Mouse (Mus musculus): ENCODE data around the gene Tmem86b. TPM values are rescaled to one million over a fixed set of nuclear protein-coding genes. Genes with fewer than 3 reads are reported as not detected.
A peak's percentile ranks its signal among the peaks of the same experiment; 100 is the strongest.

The Tmem86b gene
- polyA plus RNA-seq, 1 experiment from 2014 or later: 3.5 TPM

DNA sequence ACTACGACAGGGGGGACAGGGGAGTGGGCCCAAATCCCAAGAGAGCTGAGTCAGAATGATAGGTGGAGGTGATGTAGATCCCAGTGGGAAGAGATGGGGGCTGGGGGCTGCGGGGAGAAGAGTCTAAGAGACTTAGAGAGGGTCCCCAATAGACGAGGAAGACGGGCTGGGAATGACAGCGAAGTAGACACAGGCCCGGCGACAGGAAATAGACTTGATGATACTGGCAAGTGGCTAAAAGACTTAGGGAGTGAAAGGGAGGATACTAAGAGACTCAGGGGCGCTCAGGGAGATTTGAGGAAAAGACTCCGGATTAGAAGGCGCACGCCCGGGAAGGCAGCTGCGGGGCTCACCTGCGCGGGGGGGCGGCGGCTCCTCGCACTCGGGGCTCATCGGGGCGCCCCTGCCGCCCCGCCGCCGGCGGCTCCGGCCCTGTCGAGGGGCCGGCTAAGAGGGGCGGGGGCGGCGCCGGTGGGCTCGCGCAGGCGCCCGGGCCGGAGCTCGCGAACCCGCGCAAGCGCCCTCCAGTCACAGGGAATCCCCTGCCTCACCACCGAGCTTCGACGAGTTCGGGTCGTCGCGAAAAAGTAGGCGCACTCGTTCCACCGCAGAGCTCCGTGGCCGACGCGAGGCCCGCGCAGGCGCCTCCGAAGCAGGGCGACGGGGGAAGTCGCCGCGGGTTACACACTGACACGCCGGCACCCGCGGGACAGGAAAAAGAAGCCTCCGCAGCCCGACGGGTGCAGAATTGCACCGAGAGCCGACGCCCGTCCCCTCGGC, 27.1 kb upstream of the Tmem86b start:
- Histone ChIP-seq H3K27ac (peak overlapping the region; percentile 97), H3K36me3 (peaks cover 9% of the 10 kb centered on the region), H3K27me3 (no peaks in the 10 kb centered on the region), H3K9ac (peak overlapping the region; percentile 95), H3K9me3 (replicated peaks) (no peaks in the 10 kb centered on the region), H3K4me3 (peak overlapping the region; percentile 88), H3K4me1 (peaks cover 41% of the 10 kb centered on the region), H3K4me2 (replicated peaks) (peak overlapping the region; percentile 87)
- under 1% methylated on average over 68 of the region's 78 CpGs for WGBS
- ATAC-seq (ENCODE audit: low FRiP score): peak; percentile 80

GRCm38 (mm10) chr7:4657521-4658127, 26.4 kb upstream of the Tmem86b start:
- no peak for ATAC-seq (ENCODE audit: low FRiP score)
- H3K27ac ChIP-seq: 0 out of 2 replicates have a peak overlapping the region, but pooled peaks have one; percentile 97

DNA sequence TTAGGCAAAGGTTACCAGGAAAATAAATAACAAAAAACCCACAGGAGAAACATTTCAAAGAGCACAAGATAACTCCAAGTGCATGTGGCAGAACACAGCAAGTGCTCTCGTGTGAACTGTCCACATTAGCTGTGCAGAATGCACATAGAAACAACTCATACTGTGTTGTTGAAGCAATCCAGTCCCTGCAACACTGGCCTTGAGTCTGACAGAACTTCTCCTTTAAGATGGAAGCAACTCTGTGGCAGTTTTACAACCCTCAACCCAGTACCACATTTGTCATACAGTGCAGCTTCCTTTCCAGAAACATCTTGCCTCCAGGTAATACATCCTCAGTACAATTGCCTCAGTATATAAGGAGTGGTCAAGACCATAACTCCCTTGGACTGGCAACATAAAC, 25.6 kb upstream of the Tmem86b start:
- WGBS: 61% methylated on average over 1 of the region's 1 CpGs
- H3K4me3 ChIP-seq: no peak overlapping the region
- H3K27ac ChIP-seq: no peak overlapping the region
- peaks cover 8% of the 10 kb centered on the region for H3K36me3 ChIP-seq
- peaks cover 44% of the 10 kb centered on the region for H3K4me1 ChIP-seq
- H3K9ac ChIP-seq: peak overlapping the region; percentile 95; the same call in 1 of the 2 replicates
- H3K9me3 ChIP-seq (replicated peaks): no peaks in the 10 kb centered on the region
- ATAC-seq (ENCODE audit: low FRiP score): no peak
- no peaks in the 10 kb centered on the region for H3K27me3 ChIP-seq
- peak overlapping the region; percentile 87 for H3K4me2 ChIP-seq (replicated peaks)

More at GRCm38 (mm10) chr7:4657521-4658127, 26.4 kb upstream of the Tmem86b start:
- Histone ChIP-seq H3K9ac (peak overlapping the region; percentile 95), H3K4me1 (peaks cover 42% of the 10 kb centered on the region), H3K9me3 (replicated peaks) (no peaks in the 10 kb centered on the region), H3K4me2 (replicated peaks) (peak overlapping the region; percentile 87), H3K27me3 (no peaks in the 10 kb centered on the region), H3K4me3 (peak overlapping the region; percentile 88), H3K36me3 (peaks cover 10% of the 10 kb centered on the region)
- WGBS: 53% methylated on average over 9 of the region's 9 CpGs

- WGBS: 73% methylated on average over 1 of the region's 1 CpGs
- no peak overlapping the region; the same call in 1 of the 2 replicates for H3K4me2 ChIP-seq (replicated peaks)
- no peak overlapping the region for H3K9ac ChIP-seq
- H3K4me3 ChIP-seq: no peak overlapping the region
- no peak for ATAC-seq (ENCODE audit: low FRiP score)
- no peak overlapping the region for H3K27ac ChIP-seq
- H3K9me3 ChIP-seq (replicated peaks): no peaks in the 10 kb centered on the region
- H3K36me3 ChIP-seq: peaks cover 8% of the 10 kb centered on the region
- H3K4me1 ChIP-seq: peaks cover 44% of the 10 kb centered on the region
- H3K27me3 ChIP-seq: no peaks in the 10 kb centered on the region
Observed at GRCm38 (mm10) chr7:4655916-4656315, 24.7 kb upstream of the Tmem86b start.

- peaks cover 8% of the 10 kb centered on the region for H3K36me3 ChIP-seq
- peaks cover 42% of the 10 kb centered on the region for H3K4me1 ChIP-seq
- H3K9me3 ChIP-seq (replicated peaks): no peaks in the 10 kb centered on the region
- H3K27ac ChIP-seq: no peak overlapping the region
- H3K27me3 ChIP-seq: no peaks in the 10 kb centered on the region
- WGBS: 89% methylated on average over 4 of the region's 4 CpGs
- H3K4me2 ChIP-seq (replicated peaks): no peak overlapping the region
- H3K9ac ChIP-seq: no peak overlapping the region
- no peak overlapping the region for H3K4me3 ChIP-seq
- no peak for ATAC-seq (ENCODE audit: low FRiP score)
Observed at GRCm38 (mm10) chr7:4655393-4655792, 24.2 kb upstream of the Tmem86b start.

DNA sequence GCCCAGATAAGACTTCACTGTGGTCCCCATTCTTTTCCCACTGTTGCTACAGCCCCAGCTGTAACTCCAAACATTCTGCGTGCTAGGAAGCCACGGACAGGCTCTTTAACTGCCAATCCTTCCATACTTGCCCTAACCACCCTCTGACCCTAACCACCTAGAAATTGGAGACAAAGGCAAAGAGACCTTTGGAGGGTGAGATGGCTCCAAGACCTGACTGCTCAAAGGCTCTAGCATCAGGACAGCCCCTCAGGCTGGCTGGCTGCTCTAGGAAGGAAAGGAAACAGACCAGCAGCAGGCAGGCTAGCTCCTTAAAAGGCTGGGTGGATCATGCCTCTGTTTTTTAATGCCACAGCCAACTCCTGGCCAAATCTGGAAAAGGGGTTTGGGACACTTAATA, 23.0 kb upstream of the Tmem86b start:
- ATAC-seq (ENCODE audit: low FRiP score): no peak
- peaks cover 8% of the 10 kb centered on the region for H3K36me3 ChIP-seq
- H3K27me3 ChIP-seq: no peaks in the 10 kb centered on the region
- H3K4me2 ChIP-seq (replicated peaks): no peak overlapping the region
- no peak overlapping the region for H3K4me3 ChIP-seq
- peaks cover 35% of the 10 kb centered on the region for H3K4me1 ChIP-seq
- 97% methylated on average over 2 of the region's 2 CpGs for WGBS
- H3K27ac ChIP-seq: no peak overlapping the region
- H3K9me3 ChIP-seq (replicated peaks): no peaks in the 10 kb centered on the region
- H3K9ac ChIP-seq: no peak overlapping the region

GRCm38 (mm10) chr7:4653780-4654179, 22.6 kb upstream of the Tmem86b start:
- H3K9ac ChIP-seq: no peak overlapping the region
- H3K4me2 ChIP-seq (replicated peaks): no peak overlapping the region
- no peaks in the 10 kb centered on the region for H3K27me3 ChIP-seq
- 87% methylated on average over 7 of the region's 7 CpGs for WGBS
- H3K36me3 ChIP-seq: peaks cover 8% of the 10 kb centered on the region
- H3K9me3 ChIP-seq (replicated peaks): no peaks in the 10 kb centered on the region
- ATAC-seq (ENCODE audit: low FRiP score): no peak
- no peak overlapping the region for H3K27ac ChIP-seq
- H3K4me1 ChIP-seq: peaks cover 35% of the 10 kb centered on the region
- H3K4me3 ChIP-seq: no peak overlapping the region

DNA sequence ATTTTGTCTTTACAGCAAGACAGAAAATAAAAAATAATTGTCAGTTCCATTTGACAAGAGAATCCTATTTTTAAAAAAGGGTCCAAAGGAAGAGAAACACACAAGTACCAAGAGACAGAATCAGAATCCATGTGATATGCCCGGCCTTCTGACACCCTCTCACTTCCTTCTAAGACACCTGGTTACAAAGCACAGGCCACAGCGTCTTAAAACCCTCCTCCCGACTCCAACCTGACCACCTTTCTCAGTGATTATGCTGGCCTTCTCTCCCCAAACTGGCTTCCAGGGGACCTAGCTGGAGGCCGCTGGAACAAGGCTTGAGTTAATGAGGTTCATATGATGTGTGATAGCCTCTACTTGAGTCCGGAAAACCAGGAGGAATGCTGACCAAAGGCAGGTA, 22.1 kb upstream of the Tmem86b start:
- H3K9me3 ChIP-seq (replicated peaks): no peaks in the 10 kb centered on the region
- H3K36me3 ChIP-seq: peaks cover 8% of the 10 kb centered on the region
- no peak overlapping the region for H3K4me2 ChIP-seq (replicated peaks)
- no peak overlapping the region for H3K9ac ChIP-seq
- no peak for ATAC-seq (ENCODE audit: low FRiP score)
- H3K4me1 ChIP-seq: peaks cover 35% of the 10 kb centered on the region
- WGBS: 81% methylated on average over 5 of the region's 5 CpGs
- H3K4me3 ChIP-seq: no peak overlapping the region
- H3K27ac ChIP-seq: no peak overlapping the region
- no peaks in the 10 kb centered on the region for H3K27me3 ChIP-seq

DNA sequence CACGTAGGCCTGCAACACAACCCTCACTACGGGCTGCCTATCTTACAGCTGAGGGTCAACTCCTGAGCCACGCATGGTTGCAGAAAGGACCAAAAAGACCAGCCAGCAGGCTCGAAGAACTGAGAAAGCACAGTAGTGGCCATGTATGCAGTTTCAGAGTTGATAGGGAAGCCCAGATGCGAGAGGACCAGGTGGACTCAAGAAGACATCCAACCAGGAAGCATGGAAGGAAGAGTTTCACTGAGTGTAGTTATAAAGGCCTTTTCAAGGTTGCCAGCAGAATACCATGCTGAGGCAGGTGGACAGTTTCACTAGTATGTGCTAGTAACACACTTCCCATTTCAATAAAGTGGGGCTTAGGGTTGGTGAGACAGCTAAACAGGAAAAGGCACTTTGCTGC, 21.5 kb upstream of the Tmem86b start:
- no peaks in the 10 kb centered on the region for H3K9me3 ChIP-seq (replicated peaks)
- H3K27me3 ChIP-seq: no peaks in the 10 kb centered on the region
- H3K4me1 ChIP-seq: peaks cover 30% of the 10 kb centered on the region
- no peak overlapping the region for H3K27ac ChIP-seq
- no peak overlapping the region for H3K4me3 ChIP-seq
- no peak overlapping the region for H3K9ac ChIP-seq
- no peak overlapping the region for H3K4me2 ChIP-seq (replicated peaks)
- ATAC-seq (ENCODE audit: low FRiP score): no peak
- H3K36me3 ChIP-seq: peaks cover 8% of the 10 kb centered on the region
- 95% methylated on average over 5 of the region's 5 CpGs for WGBS

- no peaks in the 10 kb centered on the region for H3K27me3 ChIP-seq
- H3K4me1 ChIP-seq: peaks cover 19% of the 10 kb centered on the region
- ATAC-seq (ENCODE audit: low FRiP score): no peak
- no peak overlapping the region for H3K4me2 ChIP-seq (replicated peaks)
- H3K4me3 ChIP-seq: no peak overlapping the region
- no peak overlapping the region for H3K27ac ChIP-seq
- no peak overlapping the region for H3K9ac ChIP-seq
- WGBS: 82% methylated on average over 8 of the region's 8 CpGs
- peaks cover 14% of the 10 kb centered on the region for H3K36me3 ChIP-seq
- H3K9me3 ChIP-seq (replicated peaks): no peaks in the 10 kb centered on the region
Observed at GRCm38 (mm10) chr7:4651581-4651980, 20.4 kb upstream of the Tmem86b start.

- 0 out of 2 replicates have a peak, but pooled peaks cover 2% of the 10 kb centered on the region for H3K4me1 ChIP-seq
- H3K9ac ChIP-seq: no peak overlapping the region
- 90% methylated on average over 2 of the region's 2 CpGs for WGBS
- no peaks in the 10 kb centered on the region for H3K9me3 ChIP-seq (replicated peaks)
- no peak overlapping the region for H3K4me2 ChIP-seq (replicated peaks)
- no peak overlapping the region for H3K27ac ChIP-seq
- H3K4me3 ChIP-seq: no peak overlapping the region
- H3K36me3 ChIP-seq: peaks cover 47% of the 10 kb centered on the region
- no peaks in the 10 kb centered on the region for H3K27me3 ChIP-seq
- ATAC-seq (ENCODE audit: low FRiP score): no peak
Observed at GRCm38 (mm10) chr7:4647992-4648391, 16.8 kb upstream of the Tmem86b start.

- H3K27me3 ChIP-seq: no peaks in the 10 kb centered on the region
- H3K27ac ChIP-seq: no peak overlapping the region
- no peak for ATAC-seq (ENCODE audit: low FRiP score)
- no peaks in the 10 kb centered on the region for H3K4me1 ChIP-seq
- no peak overlapping the region for H3K4me3 ChIP-seq
- no peak overlapping the region for H3K9ac ChIP-seq
- H3K9me3 ChIP-seq (replicated peaks): no peaks in the 10 kb centered on the region
- 73% methylated on average over 6 of the region's 6 CpGs for whole genome bisulfite sequencing
- H3K36me3 ChIP-seq: peaks cover 46% of the 10 kb centered on the region
- H3K4me2 ChIP-seq (replicated peaks): no peak overlapping the region
Observed at GRCm38 (mm10) chr7:4647291-4647690, 16.1 kb upstream of the Tmem86b start.

Measured in hindbrain, embryonic 12.5 days (tissue).